Mouse (Mus musculus) intestine, postnatal 0 days (tissue): ENCODE data around the gene Six1. TPM values are rescaled to one million over a fixed set of nuclear protein-coding genes. Genes with fewer than 3 reads are reported as not detected.
A peak's percentile ranks its signal among the peaks of the same experiment; 100 is the strongest.
"Not testable (repeated sequence)": the region's sequence is repeated elsewhere in the genome, so short reads cannot be mapped to it uniquely, and the experiment has no call there.

Experiments
- ATAC-seq: fragments of 200-750 bp; cut with Nextera tagmentation; 2 replicates; pipeline ENCODE4 v1.8.0; 2017; ENCODE audit warnings: mild to moderate bottlenecking, moderate TSS enrichment, moderate library complexity
- H3K27ac ChIP-seq: fragments of 300-500 bp; sonication (generic); 2 replicates; pipeline ENCODE4 v1.5.1; 2014; ENCODE audit warnings: mild to moderate bottlenecking, low read depth, low read length, moderate library complexity
- H3K27me3 ChIP-seq: fragments of 300-500 bp; sonication (generic); replicated peaks from 2 replicates; pipeline ENCODE4 v1.6.1; 2014; ENCODE audit warnings: low read length, mixed read lengths; ENCODE audit not compliant: control insufficient read depth, insufficient read depth
- H3K36me3 ChIP-seq: fragments of 300-500 bp; sonication (generic); 2 replicates; pipeline ENCODE4 v1.6.1; 2014; ENCODE audit warnings: mild to moderate bottlenecking, moderate library complexity; ENCODE audit not compliant: control insufficient read depth, insufficient read depth
- H3K4me1 ChIP-seq: fragments of 300-500 bp; sonication (generic); replicated peaks from 2 replicates; pipeline ENCODE4 v1.6.1; 2014; ENCODE audit warnings: antibody characterized with exemption, low read length, mixed read lengths; ENCODE audit not compliant: control insufficient read depth, insufficient read depth
- H3K4me2 ChIP-seq: fragments of 300-500 bp; sonication (generic); replicated peaks from 2 replicates; pipeline ENCODE4 v1.6.1; 2014; ENCODE audit warnings: low read depth, mild to moderate bottlenecking, moderate library complexity
- H3K4me3 ChIP-seq: fragments of 300-500 bp; sonication (generic); 2 replicates; pipeline ENCODE4 v1.5.1; 2014; ENCODE audit warnings: low read depth, low read length
- H3K9ac ChIP-seq: fragments of 300-500 bp; sonication (generic); 2 replicates; pipeline ENCODE4 v1.6.1; 2014; ENCODE audit warnings: mild to moderate bottlenecking, low read depth, low read length
- H3K9me3 ChIP-seq: fragments of 300-500 bp; sonication (generic); 2 replicates; pipeline ENCODE4 v1.6.1; 2016; ENCODE audit warnings: mixed run types; ENCODE audit not compliant: control insufficient read depth
- CTCF ChIP-seq: sonication (generic); IDR thresholded peaks from 2 replicates; pipeline ENCODE4 v1.5.1; 2016; ENCODE audit warnings: low read depth, mild to moderate bottlenecking, control low read depth, antibody characterized with exemption, moderate library complexity
- WGBS: fragments of 180-500 bp; shearing (Covaris S2); extraction: QIAGEN DNeasy Blood & Tissue Kit; methylation state at CpG from one replicate; pipeline ENCODE4 v1.1.7; 2014; 5-methylcytosine and 5-hydroxymethylcytosine counted together
- polyA plus RNA-seq: library from polyadenylated mRNA; unstranded; fragments of >200 nt; fragmentation: Nextera tagmentation; extraction: Ambion mirVana; gene quantifications from 2 replicates; pipeline ENCODE4 v1.2.1, GENCODE M21; 2015

Gene Six1
- not detected in 2 replicates for polyA plus RNA-seq

- no peaks in the 10 kb centered on the region for H3K9me3 ChIP-seq
- no peaks in the 10 kb centered on the region for H3K36me3 ChIP-seq
- peak within 1 kb of the TSS; percentile 58 for H3K4me3 ChIP-seq
- 0 out of 2 replicates have a peak, but pooled peaks cover 3% of the 10 kb centered on the region for H3K4me1 ChIP-seq
- under 1% methylated on average over 42 of the region's 42 CpGs for WGBS
- H3K27me3 ChIP-seq = peaks cover 87% of the 10 kb centered on the region
- peak within 1 kb of the TSS; percentile 88 for H3K4me2 ChIP-seq
- peak; percentile 53 for ATAC-seq
- TF ChIP-seq CTCF = peak; percentile 61
- H3K27ac ChIP-seq = no peak within 1 kb of the TSS
- no peak within 1 kb of the TSS for H3K9ac ChIP-seq
Observed at GRCm38 (mm10) chr12:73053668-73054241, at the start of gene Six1. TSS of gene Six1 (minus strand) at chr12:73053887.

DNA sequence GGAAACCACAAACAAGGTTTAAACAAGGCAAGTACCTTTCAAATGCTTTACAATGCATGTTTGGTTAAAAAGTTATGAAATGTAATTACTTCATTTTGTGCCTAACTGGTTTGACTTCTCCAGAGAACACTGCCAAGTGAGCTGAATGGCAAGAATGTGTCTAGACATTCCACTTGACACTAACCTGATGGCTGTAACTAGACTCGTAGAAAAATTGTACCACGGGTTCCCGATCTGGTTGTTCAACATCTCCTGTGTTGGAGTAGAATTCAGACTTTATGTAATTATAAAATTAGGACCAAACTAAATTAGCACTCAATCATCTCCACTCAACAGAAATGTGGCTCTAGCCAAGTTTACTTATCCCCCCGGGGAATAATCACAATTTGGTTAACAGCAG lies 44.9 kb upstream of the Six1 start:
- Histone ChIP-seq H3K4me2 (no peak overlapping the region), H3K27me3 (no peaks in the 10 kb centered on the region), H3K36me3 (no peaks in the 10 kb centered on the region), H3K27ac (no peak overlapping the region), H3K4me1 (no peaks in the 10 kb centered on the region), H3K9me3 (no peaks in the 10 kb centered on the region), H3K9ac (no peak overlapping the region), H3K4me3 (no peak overlapping the region)
- WGBS = 80% methylated on average over 4 of the region's 4 CpGs
- no peak for TF ChIP-seq CTCF
- ATAC-seq = no peak

GRCm38 (mm10) chr12:73096177-73096576 lies 42.5 kb upstream of the Six1 start:
- H3K4me3 ChIP-seq, H3K36me3 ChIP-seq, H3K9me3 ChIP-seq, H3K27ac ChIP-seq, H3K4me1 ChIP-seq, H3K9ac ChIP-seq, ATAC-seq, H3K4me2 ChIP-seq, H3K27me3 ChIP-seq: not testable (repeated sequence)
- 86% methylated on average over 5 of the region's 5 CpGs for WGBS

GRCm38 (mm10) chr12:73094605-73095004 lies 40.9 kb upstream of the Six1 start:
- ATAC-seq = no peak
- TF ChIP-seq CTCF = no peak
- Histone ChIP-seq H3K4me1 (no peaks in the 10 kb centered on the region), H3K9ac (no peak overlapping the region), H3K36me3 (no peaks in the 10 kb centered on the region), H3K9me3 (no peaks in the 10 kb centered on the region), H3K4me3 (no peak overlapping the region), H3K27ac (no peak overlapping the region), H3K4me2 (no peak overlapping the region), H3K27me3 (no peaks in the 10 kb centered on the region)
- 28% methylated on average over 2 of the region's 2 CpGs for WGBS

GRCm38 (mm10) chr12:73094189-73094588 lies 40.5 kb upstream of the Six1 start:
- Histone ChIP-seq H3K4me2 (no peak overlapping the region), H3K9me3 (no peaks in the 10 kb centered on the region), H3K9ac (no peak overlapping the region), H3K27me3 (no peaks in the 10 kb centered on the region), H3K4me1 (no peaks in the 10 kb centered on the region), H3K27ac (no peak overlapping the region), H3K4me3 (no peak overlapping the region), H3K36me3 (no peaks in the 10 kb centered on the region)
- no peak for ATAC-seq
- 64% methylated on average over 2 of the region's 2 CpGs for WGBS
- TF ChIP-seq CTCF = no peak

- Histone ChIP-seq H3K9ac (no peak overlapping the region), H3K4me2 (no peak overlapping the region), H3K4me3 (no peak overlapping the region), H3K4me1 (no peaks in the 10 kb centered on the region), H3K36me3 (no peaks in the 10 kb centered on the region), H3K27ac (no peak overlapping the region), H3K27me3 (no peaks in the 10 kb centered on the region), H3K9me3 (no peaks in the 10 kb centered on the region)
- TF ChIP-seq CTCF = no peak
- no peak for ATAC-seq
- WGBS = 51% methylated on average over 7 of the region's 7 CpGs
Observed at GRCm38 (mm10) chr12:73090672-73091335, 37.1 kb upstream of the Six1 start.
